Mouse (Mus musculus) liver, adult (tissue): ENCODE data around the gene Map1s.

ENCODE experiments used
- GATA4 ChIP-seq: IDR thresholded peaks from 2 replicates; pipeline ENCODE4 v1.6.1; 2014; ENCODE audit warnings: mild to moderate bottlenecking, low read length; ENCODE audit not compliant: insufficient replicate concordance

Map1s gene

GRCm38 (mm10) chr8:70893656-70894384 is 11.9 kb upstream of the Map1s start:
- TF ChIP-seq GATA4: no peak

GRCm38 (mm10) chr8:70894385-70894720 is 11.4 kb upstream of the Map1s start:
- TF ChIP-seq GATA4: no peak

GRCm38 (mm10) chr8:70894771-70895545 is 10.8 kb upstream of the Map1s start:
- TF ChIP-seq GATA4: no peak

- TF ChIP-seq GATA4: no peak
These were observed 9.3 kb upstream of the Map1s start for GRCm38 (mm10) chr8:70896316-70897020.

GRCm38 (mm10) chr8:70897021-70897680 is 8.6 kb upstream of the Map1s start, which contains the start of gene Rpl18a:
Gene Rpl18a (minus strand): TSS chr8:70897412.
- peak; percentile 5; the same call in 1 of the 2 replicates for TF ChIP-seq GATA4

- TF ChIP-seq GATA4: no peak
These were observed 7.9 kb upstream of the Map1s start for GRCm38 (mm10) chr8:70897681-70898413.

GRCm38 (mm10) chr8:70898661-70899198 is 7.0 kb upstream of the Map1s start:
- TF ChIP-seq GATA4: no peak

GRCm38 (mm10) chr8:70899226-70899625 is 6.5 kb upstream of the Map1s start:
- no peak for TF ChIP-seq GATA4

- no peak for TF ChIP-seq GATA4
These were observed 4.8 kb upstream of the Map1s start for GRCm38 (mm10) chr8:70900872-70901387.

GRCm38 (mm10) chr8:70902211-70902610 is 3.5 kb upstream of the Map1s start:
- TF ChIP-seq GATA4: no peak

GRCm38 (mm10) chr8:70903112-70903511 is 2.6 kb upstream of the Map1s start:
- TF ChIP-seq GATA4: no peak

GRCm38 (mm10) chr8:70903582-70903981 is 2.1 kb upstream of the Map1s start:
- TF ChIP-seq GATA4: no peak

- peak; percentile 36; the same call in 1 of the 2 replicates for TF ChIP-seq GATA4
These were observed 1.2 kb upstream of the Map1s start for GRCm38 (mm10) chr8:70904532-70904931.

- no peak for TF ChIP-seq GATA4
These were observed 285 bp upstream of the Map1s start for GRCm38 (mm10) chr8:70905463-70905830.

GRCm38 (mm10) chr8:70907518-70907917 is 1.8 kb downstream of the Map1s start:
- no peak for TF ChIP-seq GATA4

GRCm38 (mm10) chr8:70911596-70911995 is 5.9 kb downstream of the Map1s start:
- TF ChIP-seq GATA4: no peak
